Mouse (Mus musculus) lung, postnatal 0 days (tissue): ENCODE data around the gene Olfr323. TPM values are rescaled to one million over a fixed set of nuclear protein-coding genes. Genes with fewer than 3 reads are reported as not detected.
A peak's percentile ranks its signal among the peaks of the same experiment; 100 is the strongest.

Source experiments
- ATAC-seq: fragments of 200-750 bp; cut with Nextera tagmentation; 2 replicates; pipeline ENCODE4 v1.8.0; 2017; ENCODE audit warnings: moderate library complexity
- DNase-seq: peaks from one replicate; pipeline ENCODE4 v3.0.0-alpha.2; 2016; ENCODE audit warnings: low spot score
- H3K27ac ChIP-seq: fragments of 300-500 bp; sonication (generic); 2 replicates; pipeline ENCODE4 v1.5.1; 2014; ENCODE audit warnings: antibody characterized with exemption, mild to moderate bottlenecking, low read length, mixed read lengths
- H3K27me3 ChIP-seq: fragments of 300-500 bp; sonication (generic); replicated peaks from 2 replicates; pipeline ENCODE4 v1.6.1; 2014; ENCODE audit warnings: low read length, mixed read lengths; ENCODE audit not compliant: insufficient read depth
- H3K36me3 ChIP-seq: fragments of 300-500 bp; sonication (generic); 2 replicates; pipeline ENCODE4 v1.6.1; 2014; ENCODE audit warnings: low read length, mixed read lengths; ENCODE audit not compliant: insufficient read depth
- H3K4me1 ChIP-seq: fragments of 300-500 bp; sonication (generic); 2 replicates; pipeline ENCODE4 v1.6.1; 2014; ENCODE audit warnings: antibody characterized with exemption, low read depth, low read length, mixed read lengths; ENCODE audit not compliant: insufficient read depth
- H3K4me2 ChIP-seq: fragments of 300-500 bp; sonication (generic); replicated peaks from 2 replicates; pipeline ENCODE4 v1.6.1; 2014; ENCODE audit warnings: low read depth, mild to moderate bottlenecking, low read length, moderate library complexity, mixed read lengths
- H3K4me3 ChIP-seq: fragments of 300-500 bp; sonication (generic); 2 replicates; pipeline ENCODE4 v1.5.1; 2014; ENCODE audit warnings: low read depth, low read length
- H3K9ac ChIP-seq: fragments of 300-500 bp; sonication (generic); replicated peaks from 2 replicates; pipeline ENCODE4 v1.6.1; 2014; ENCODE audit warnings: low read depth, mild to moderate bottlenecking
- H3K9me3 ChIP-seq: fragments of 300-500 bp; sonication (generic); 2 replicates; pipeline ENCODE4 v1.6.1; 2016; ENCODE audit warnings: low read length, mixed read lengths
- CTCF ChIP-seq: IDR thresholded peaks from 2 replicates; pipeline ENCODE4 v1.5.1; 2016; ENCODE audit warnings: antibody characterized with exemption, mild to moderate bottlenecking
- EP300 ChIP-seq: IDR thresholded peaks from 2 replicates; pipeline ENCODE4 v1.6.1; 2016; ENCODE audit warnings: antibody characterized with exemption, mild to moderate bottlenecking, control low read depth
- WGBS: fragments of 180-500 bp; shearing (Covaris S2); extraction: QIAGEN DNeasy Blood & Tissue Kit; methylation state at CpG from one replicate; pipeline ENCODE4 v1.1.7; 2014; 5-methylcytosine and 5-hydroxymethylcytosine counted together
- polyA plus RNA-seq: library from polyadenylated mRNA; unstranded; fragments of >200 nt; fragmentation: Nextera tagmentation; extraction: Ambion mirVana; gene quantifications from 2 replicates; pipeline ENCODE4 v1.2.1, GENCODE M21; 2015

The Olfr323 gene
- polyA plus RNA-seq, 1 experiment from 2014 or later: not detected

DNA sequence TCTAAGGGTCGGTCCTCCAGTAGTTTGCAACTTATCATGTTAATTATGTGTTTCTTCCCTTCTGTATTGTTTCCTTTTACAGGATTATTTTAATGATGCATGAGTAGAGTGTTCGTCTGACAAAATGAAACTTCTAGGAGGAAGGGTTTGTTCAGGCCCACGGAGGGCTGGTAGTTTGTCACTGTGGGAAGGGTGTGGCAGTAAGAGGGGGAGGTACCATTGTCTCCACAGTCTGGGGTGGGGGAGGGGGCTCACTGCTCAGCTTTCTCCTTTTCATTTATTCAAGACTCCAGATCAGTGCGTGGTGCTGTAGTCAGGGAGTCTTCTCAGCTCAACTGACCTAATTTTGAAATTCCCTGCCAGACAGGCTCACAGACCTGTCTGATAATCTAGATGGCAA is 4.2 kb downstream of the Olfr323 start:
- no peak for TF ChIP-seq CTCF
- ATAC-seq (no peak), DNase-seq (no peak)
- WGBS: 43% methylated on average over 4 of the region's 4 CpGs
- no peaks in the 10 kb centered on the region for H3K4me1 ChIP-seq
- no peak overlapping the region for H3K9ac ChIP-seq
- H3K27me3 ChIP-seq: no peaks in the 10 kb centered on the region
- no peak overlapping the region for H3K27ac ChIP-seq
- no peak overlapping the region for H3K4me2 ChIP-seq
- no peaks in the 10 kb centered on the region for H3K9me3 ChIP-seq
- H3K4me3 ChIP-seq: no peak overlapping the region
- no peaks in the 10 kb centered on the region for H3K36me3 ChIP-seq

GRCm38 (mm10) chr11:58618793-58619192 is 11.5 kb downstream of the Olfr323 start:
- WGBS: 54% methylated on average over 6 of the region's 6 CpGs
- no peak for TF ChIP-seq CTCF
- TF ChIP-seq EP300: no peak

DNA sequence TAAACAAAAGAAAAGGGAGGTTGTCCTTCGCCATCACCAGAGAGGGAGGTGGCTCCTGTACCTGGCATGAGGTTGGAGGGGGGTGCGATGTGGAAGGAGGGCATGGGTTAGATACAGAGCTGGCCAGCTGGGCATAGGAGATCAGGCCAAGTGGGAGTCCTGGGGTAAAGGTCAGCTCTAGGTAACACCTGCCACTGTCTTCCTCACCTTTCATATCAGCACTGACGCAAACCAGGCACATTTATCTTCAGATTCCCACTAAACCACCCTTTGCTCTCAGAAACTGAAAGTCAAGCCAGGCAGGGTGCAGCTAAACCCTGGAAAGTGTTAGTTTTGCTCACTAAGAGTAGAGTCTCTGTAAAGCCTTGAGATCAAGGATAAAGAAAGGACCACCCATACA is 11.9 kb downstream of the Olfr323 start:
- Histone ChIP-seq H3K4me1 (no peaks in the 10 kb centered on the region), H3K27me3 (no peaks in the 10 kb centered on the region), H3K27ac (no peak overlapping the region), H3K4me2 (no peak overlapping the region), H3K9ac (no peak overlapping the region), H3K9me3 (no peaks in the 10 kb centered on the region), H3K4me3 (no peak overlapping the region), H3K36me3 (no peaks in the 10 kb centered on the region)
- WGBS: 55% methylated on average over 3 of the region's 3 CpGs
- TF ChIP-seq CTCF: no peak
- no peak for TF ChIP-seq EP300
- DNase-seq (no peak), ATAC-seq (no peak)

More at GRCm38 (mm10) chr11:58618793-58619192, 11.5 kb downstream of the Olfr323 start:
- Histone ChIP-seq H3K4me1 (no peaks in the 10 kb centered on the region), H3K27ac (no peak overlapping the region), H3K4me3 (no peak overlapping the region), H3K9ac (no peak overlapping the region), H3K36me3 (no peaks in the 10 kb centered on the region), H3K4me2 (no peak overlapping the region), H3K27me3 (no peaks in the 10 kb centered on the region), H3K9me3 (no peaks in the 10 kb centered on the region)
- no peak for DNase-seq
- ATAC-seq: no peak

GRCm38 (mm10) chr11:58615975-58616374 is 14.3 kb downstream of the Olfr323 start, which contains the start of gene 2210407C18Rik:
2210407C18Rik (minus strand) TSS chr11:58616075.
- 77% methylated on average over 4 of the region's 4 CpGs for WGBS
- ATAC-seq (no peak), DNase-seq (no peak)
- Histone ChIP-seq H3K9me3 (no peaks in the 10 kb centered on the region), H3K4me1 (no peaks in the 10 kb centered on the region), H3K27me3 (no peaks in the 10 kb centered on the region), H3K4me2 (no peak within 1 kb of the TSS), H3K36me3 (no peaks in the 10 kb centered on the region), H3K27ac (no peak within 1 kb of the TSS), H3K4me3 (no peak within 1 kb of the TSS), H3K9ac (no peak within 1 kb of the TSS)
- no peak for TF ChIP-seq EP300
- no peak for TF ChIP-seq CTCF

DNA sequence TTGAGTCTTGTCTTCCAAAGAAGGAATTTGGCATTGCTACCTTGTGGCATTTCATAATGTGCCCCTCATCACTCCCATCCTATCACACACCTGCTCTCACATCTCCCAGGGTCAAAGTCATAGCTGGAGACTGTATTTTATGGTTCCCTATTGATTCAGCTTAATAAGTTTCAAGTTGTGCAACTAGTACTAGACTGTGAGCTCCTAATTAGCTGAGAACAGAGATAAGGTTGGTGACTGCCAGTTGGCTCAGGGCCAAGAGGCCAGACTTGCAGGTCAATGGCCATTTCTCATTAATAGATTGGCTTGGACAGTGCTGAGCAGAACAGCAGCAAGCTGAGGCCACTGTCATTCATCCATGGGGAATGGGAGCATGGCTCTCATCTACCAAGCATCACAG is 15.8 kb downstream of the Olfr323 start:
- H3K9me3 ChIP-seq: no peaks in the 10 kb centered on the region
- no peaks in the 10 kb centered on the region for H3K36me3 ChIP-seq
- H3K4me3 ChIP-seq: no peak overlapping the region
- TF ChIP-seq EP300 (no peak), CTCF (no peak)
- H3K27me3 ChIP-seq: no peaks in the 10 kb centered on the region
- H3K4me2 ChIP-seq: no peak overlapping the region
- H3K27ac ChIP-seq: no peak overlapping the region
- DNase-seq (peak; percentile 23), ATAC-seq (no peak)
- no peaks in the 10 kb centered on the region for H3K4me1 ChIP-seq
- no peak overlapping the region for H3K9ac ChIP-seq

GRCm38 (mm10) chr11:58613359-58613758 is 16.9 kb downstream of the Olfr323 start:
- 53% methylated on average over 3 of the region's 3 CpGs for WGBS
- DNase-seq (peak; percentile 29), ATAC-seq (no peak)

GRCm38 (mm10) chr11:58607030-58607429 is 23.3 kb downstream of the Olfr323 start:
- no peak overlapping the region for H3K27ac ChIP-seq
- TF ChIP-seq CTCF (no peak), EP300 (no peak)
- no peak overlapping the region for H3K4me2 ChIP-seq
- H3K9ac ChIP-seq: no peak overlapping the region
- H3K4me3 ChIP-seq: no peak overlapping the region
- ATAC-seq (no peak), DNase-seq (no peak)
- H3K27me3 ChIP-seq: no peaks in the 10 kb centered on the region
- H3K4me1 ChIP-seq: no peaks in the 10 kb centered on the region
- H3K36me3 ChIP-seq: no peaks in the 10 kb centered on the region
- no peaks in the 10 kb centered on the region for H3K9me3 ChIP-seq
- 70% methylated on average over 6 of the region's 6 CpGs for WGBS

More at GRCm38 (mm10) chr11:58613359-58613758, 16.9 kb downstream of the Olfr323 start:
- Histone ChIP-seq H3K9ac (no peak overlapping the region), H3K4me1 (no peaks in the 10 kb centered on the region), H3K27me3 (no peaks in the 10 kb centered on the region), H3K4me3 (no peak overlapping the region), H3K4me2 (no peak overlapping the region), H3K27ac (no peak overlapping the region), H3K36me3 (no peaks in the 10 kb centered on the region), H3K9me3 (no peaks in the 10 kb centered on the region)
- TF ChIP-seq EP300: no peak
